Mouse (Mus musculus): ENCODE measurements around the gene Ubb. TPM values are rescaled to one million over a fixed set of nuclear protein-coding genes. Genes with fewer than 3 reads are reported as not detected.
"Not testable (repeated sequence)": the region's sequence is repeated elsewhere in the genome, so short reads cannot be mapped to it uniquely, and the experiment has no call there.

Gene Ubb
- polyA plus RNA-seq (2016; fragmentation: Nextera tagmentation; extraction: Ambion mirVana), result 3,322 and 3,606 TPM in 2 replicates

DNA sequence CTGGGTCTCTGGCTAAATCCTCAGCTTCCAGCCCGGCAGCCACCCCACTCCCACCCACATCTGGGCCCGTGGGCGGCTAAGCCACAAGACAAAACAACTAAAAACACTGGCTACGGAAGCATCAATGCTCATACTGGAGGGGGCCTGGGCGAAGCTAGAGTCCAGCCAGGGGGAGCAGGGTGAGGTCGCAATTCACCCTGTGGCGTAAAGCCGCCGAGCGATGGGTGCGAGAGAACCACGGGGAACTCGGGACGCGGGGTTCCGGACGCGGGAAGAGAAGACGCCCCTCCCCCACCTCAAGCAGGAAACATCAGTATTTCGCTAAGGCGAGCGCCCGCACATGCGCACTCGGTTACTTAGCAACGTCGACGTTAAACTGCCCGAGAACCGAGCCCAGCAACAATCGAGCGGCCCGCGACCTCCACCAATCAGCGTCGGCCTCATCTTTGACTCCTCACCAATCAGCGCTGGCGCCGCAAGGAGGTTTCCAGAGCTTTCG, at the start of gene Ubb:
TSS of gene Ubb (plus strand) at position 445 of the 499 bp plus-strand sequence.
- Histone ChIP-seq H3K4me3 (peak within 1 kb of the TSS; percentile 61), H3K27ac (replicated peaks) (peak within 1 kb of the TSS; percentile 96), H3K36me3 (peaks cover 31% of the 10 kb centered on the region), H3K4me1 (peaks cover 37% of the 10 kb centered on the region), H3K27me3 (ENCODE audit: low read depth, poor library complexity, severe bottlenecking) (no peaks in the 10 kb centered on the region), H3K9me3 (replicated peaks) (no peaks in the 10 kb centered on the region)
- peak; percentile 99 for DNase-seq (ENCODE audit: low spot score)
- WGBS, result 0% methylated on average over 40 of the region's 40 CpGs

DNA sequence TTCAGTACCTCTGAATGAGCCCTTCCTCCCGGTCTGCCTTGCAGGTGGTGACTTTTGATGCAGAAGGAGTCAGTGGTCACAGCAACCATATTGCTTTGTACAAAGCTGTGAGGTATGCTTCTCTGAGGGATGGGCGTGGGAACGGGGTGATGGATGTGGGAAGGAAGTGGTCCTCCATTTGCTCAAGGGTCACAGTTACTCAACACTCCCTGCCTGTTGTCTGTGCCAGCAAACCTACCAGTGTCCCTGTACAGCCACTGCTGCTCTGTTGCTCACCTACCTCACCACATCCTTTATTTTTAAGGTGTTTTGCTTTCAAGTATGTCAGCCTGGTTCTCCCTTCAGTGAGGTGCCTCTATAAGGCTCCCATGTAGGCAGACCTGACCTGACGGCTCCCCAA, 43.3 kb upstream of the Ubb start:
- peaks cover 6% of the 10 kb centered on the region; the same call in 1 of the 2 replicates for H3K36me3 ChIP-seq
- H3K27me3 ChIP-seq (ENCODE audit: low read depth, poor library complexity, severe bottlenecking), result no peaks in the 10 kb centered on the region
- H3K27ac ChIP-seq (replicated peaks), result no peak overlapping the region
- H3K4me3 ChIP-seq, result no peak overlapping the region
- WGBS, result 87% methylated on average over 4 of the region's 4 CpGs
- no peaks in the 10 kb centered on the region for H3K9me3 ChIP-seq (replicated peaks)
- peaks cover 6% of the 10 kb centered on the region; the same call in 1 of the 2 replicates for H3K4me1 ChIP-seq
- no peak for DNase-seq (ENCODE audit: low spot score)

- H3K9me3 ChIP-seq (replicated peaks); H3K4me3 ChIP-seq; H3K4me1 ChIP-seq; H3K27ac ChIP-seq (replicated peaks); DNase-seq (ENCODE audit: low spot score); H3K27me3 ChIP-seq (ENCODE audit: low read depth, poor library complexity, severe bottlenecking): not testable (repeated sequence)
- peaks cover 12% of the 10 kb centered on the region for H3K36me3 ChIP-seq
- WGBS, result 96% methylated on average over 13 of the region's 13 CpGs
Measured at GRCm38 (mm10) chr11:62508365-62508764, 42.6 kb upstream of the Ubb start.

DNA sequence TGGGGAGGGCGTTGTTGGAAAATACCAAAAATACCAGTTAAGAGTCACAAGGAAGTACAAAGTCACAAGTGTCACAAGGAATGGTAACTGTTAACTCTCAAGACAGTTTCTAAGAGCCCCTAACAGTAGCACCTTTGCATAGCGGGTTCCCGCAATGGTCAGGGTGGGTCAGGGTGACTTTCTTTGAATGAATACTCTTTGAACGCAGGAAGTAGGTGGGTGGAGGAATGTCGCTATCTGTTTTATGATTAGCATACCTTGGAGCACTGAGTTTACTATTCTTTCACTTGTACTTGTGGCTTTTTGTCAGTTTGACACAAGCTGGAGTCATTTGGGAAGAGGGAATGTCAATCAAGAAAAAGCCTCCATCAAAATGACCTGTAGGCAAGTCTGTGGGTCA, 42.2 kb upstream of the Ubb start:
- WGBS, result 97% methylated on average over 5 of the region's 5 CpGs
- H3K27me3 ChIP-seq (ENCODE audit: low read depth, poor library complexity, severe bottlenecking); DNase-seq (ENCODE audit: low spot score): not testable (repeated sequence)

GRCm38 (mm10) chr11:62509571-62509970, 41.4 kb upstream of the Ubb start:
- no peak for DNase-seq (ENCODE audit: low spot score)
- H3K4me3 ChIP-seq, result no peak overlapping the region
- H3K27ac ChIP-seq (replicated peaks), result no peak overlapping the region
- peaks cover 15% of the 10 kb centered on the region for H3K36me3 ChIP-seq
- H3K4me1 ChIP-seq, result peaks cover 6% of the 10 kb centered on the region; the same call in 1 of the 2 replicates
- H3K9me3 ChIP-seq (replicated peaks), result no peaks in the 10 kb centered on the region
- no peaks in the 10 kb centered on the region for H3K27me3 ChIP-seq (ENCODE audit: low read depth, poor library complexity, severe bottlenecking)
- WGBS, result 79% methylated on average over 3 of the region's 3 CpGs

More for the DNA sequence above, 42.2 kb upstream of the Ubb start:
- not testable (repeated sequence) for H3K4me1 ChIP-seq; H3K27ac ChIP-seq (replicated peaks); H3K9me3 ChIP-seq (replicated peaks); H3K4me3 ChIP-seq
- peaks cover 15% of the 10 kb centered on the region for H3K36me3 ChIP-seq

DNA sequence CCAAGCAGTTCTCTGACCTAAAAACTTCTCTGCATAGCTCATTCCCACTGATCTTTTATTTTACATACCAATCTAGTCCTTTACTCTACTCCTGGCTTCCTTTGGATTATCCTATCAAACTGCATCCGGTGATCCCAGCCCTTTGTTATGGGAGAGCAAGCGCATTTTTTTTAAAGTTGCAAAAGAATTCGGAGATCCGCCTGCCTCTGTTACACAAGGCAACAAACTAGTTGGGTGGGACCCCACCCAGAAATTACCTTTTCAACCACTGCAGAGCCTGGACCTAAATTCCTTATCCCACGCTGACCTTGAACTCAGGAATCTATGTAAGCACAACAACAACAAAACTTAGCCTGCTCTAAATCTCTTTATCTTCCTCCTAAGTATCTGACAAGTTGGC, 40.0 kb upstream of the Ubb start:
- Histone ChIP-seq H3K36me3 (peaks cover 15% of the 10 kb centered on the region), H3K27ac (replicated peaks) (no peak overlapping the region), H3K9me3 (replicated peaks) (no peaks in the 10 kb centered on the region), H3K27me3 (ENCODE audit: low read depth, poor library complexity, severe bottlenecking) (no peaks in the 10 kb centered on the region), H3K4me1 (peaks cover 6% of the 10 kb centered on the region; the same call in 1 of the 2 replicates), H3K4me3 (no peak overlapping the region)
- no peak for DNase-seq (ENCODE audit: low spot score)
- 84% methylated on average over 5 of the region's 5 CpGs for WGBS

DNA sequence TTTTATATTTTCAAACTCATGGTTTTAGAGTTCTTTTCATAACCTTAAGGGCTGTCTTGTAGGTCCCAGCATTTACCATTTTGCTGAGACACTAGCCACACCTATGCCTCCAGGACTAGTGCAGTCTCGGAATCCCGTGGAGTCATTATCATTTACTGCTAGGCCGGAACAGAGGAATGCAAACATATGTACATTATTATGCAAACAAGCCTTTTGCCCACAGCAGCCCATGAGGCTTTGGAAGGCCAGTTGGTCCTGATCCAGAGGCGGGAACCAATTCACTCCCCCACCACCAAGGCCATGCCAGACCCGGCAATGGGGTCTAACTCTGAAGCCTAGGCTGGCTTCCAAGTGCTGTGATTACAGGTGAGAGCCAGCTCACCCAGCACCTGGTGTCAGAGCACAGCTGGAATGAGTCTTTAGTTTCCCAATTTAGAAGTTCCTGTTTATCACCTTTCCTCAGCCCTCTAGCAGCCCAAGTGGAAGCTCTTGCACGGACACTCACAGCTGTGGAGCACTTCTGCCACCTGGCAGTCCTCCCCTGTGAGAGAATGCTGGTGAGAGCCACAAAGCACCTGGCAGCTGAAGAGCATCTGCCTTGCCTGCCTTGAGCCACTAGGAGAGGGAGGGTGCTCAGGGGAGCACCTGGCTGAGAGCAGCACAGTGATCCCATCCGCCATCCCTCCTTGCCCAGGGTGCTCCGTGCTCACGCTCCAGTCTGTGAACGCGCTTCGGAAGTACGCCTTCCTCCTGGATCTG, 39.3 kb upstream of the Ubb start:
- DNase-seq (ENCODE audit: low spot score), result no peak
- H3K4me3 ChIP-seq, result no peak overlapping the region
- H3K4me1 ChIP-seq, result peaks cover 6% of the 10 kb centered on the region; the same call in 1 of the 2 replicates
- peaks cover 15% of the 10 kb centered on the region for H3K36me3 ChIP-seq
- H3K27ac ChIP-seq (replicated peaks), result peak overlapping the region; percentile 38; the same call in 1 of the 2 replicates
- H3K27me3 ChIP-seq (ENCODE audit: low read depth, poor library complexity, severe bottlenecking), result no peaks in the 10 kb centered on the region
- H3K9me3 ChIP-seq (replicated peaks), result no peaks in the 10 kb centered on the region
- WGBS, result 84% methylated on average over 13 of the region's 13 CpGs

- H3K4me1 ChIP-seq, result peaks cover 6% of the 10 kb centered on the region; the same call in 1 of the 2 replicates
- 85% methylated on average over 8 of the region's 8 CpGs for WGBS
- no peaks in the 10 kb centered on the region for H3K27me3 ChIP-seq (ENCODE audit: low read depth, poor library complexity, severe bottlenecking)
- peaks cover 15% of the 10 kb centered on the region for H3K36me3 ChIP-seq
- DNase-seq (ENCODE audit: low spot score), result no peak
- H3K4me3 ChIP-seq, result no peak overlapping the region
- H3K27ac ChIP-seq (replicated peaks), result no peak overlapping the region
- H3K9me3 ChIP-seq (replicated peaks), result no peaks in the 10 kb centered on the region
Measured at GRCm38 (mm10) chr11:62512529-62513080, 38.4 kb upstream of the Ubb start.

DNA sequence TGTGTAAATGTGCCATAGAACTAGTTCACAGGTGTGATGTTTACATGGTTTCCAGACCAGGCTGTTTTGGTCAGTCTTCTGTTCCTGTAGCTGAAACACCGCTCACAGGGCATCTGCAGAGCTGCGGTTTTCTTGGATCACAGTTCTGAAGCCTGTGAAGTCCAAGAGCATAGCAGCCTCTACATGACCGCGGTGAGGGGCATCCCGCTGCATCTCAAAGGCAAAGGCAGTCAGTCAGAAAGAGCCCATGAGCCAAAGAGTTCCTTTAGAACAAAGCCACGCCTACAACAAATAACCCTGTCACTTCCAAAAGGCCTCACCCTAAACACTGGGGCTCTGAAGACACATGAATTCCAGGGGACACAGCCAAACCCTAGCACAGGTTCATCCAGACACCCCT, 37.7 kb upstream of the Ubb start:
- H3K27ac ChIP-seq (replicated peaks), result no peak overlapping the region
- no peaks in the 10 kb centered on the region for H3K27me3 ChIP-seq (ENCODE audit: low read depth, poor library complexity, severe bottlenecking)
- no peak for DNase-seq (ENCODE audit: low spot score)
- peaks cover 6% of the 10 kb centered on the region; the same call in 1 of the 2 replicates for H3K4me1 ChIP-seq
- H3K4me3 ChIP-seq, result no peak overlapping the region
- no peaks in the 10 kb centered on the region for H3K9me3 ChIP-seq (replicated peaks)
- 71% methylated on average over 6 of the region's 6 CpGs for WGBS
- H3K36me3 ChIP-seq, result peaks cover 14% of the 10 kb centered on the region

GRCm38 (mm10) chr11:62518991-62519390, 32.0 kb upstream of the Ubb start:
- Histone ChIP-seq H3K4me3 (no peak overlapping the region), H3K36me3 (peaks cover 4% of the 10 kb centered on the region; the same call in 1 of the 2 replicates), H3K9me3 (replicated peaks) (no peaks in the 10 kb centered on the region), H3K4me1 (peaks cover 5% of the 10 kb centered on the region), H3K27ac (replicated peaks) (no peak overlapping the region), H3K27me3 (ENCODE audit: low read depth, poor library complexity, severe bottlenecking) (no peaks in the 10 kb centered on the region)
- WGBS, result 31% methylated on average over 2 of the region's 2 CpGs
- peak; percentile 29 for DNase-seq (ENCODE audit: low spot score)

- Histone ChIP-seq H3K4me3 (no peak overlapping the region), H3K27me3 (ENCODE audit: low read depth, poor library complexity, severe bottlenecking) (no peaks in the 10 kb centered on the region), H3K4me1 (peaks cover 5% of the 10 kb centered on the region), H3K36me3 (peaks cover 29% of the 10 kb centered on the region), H3K9me3 (replicated peaks) (no peaks in the 10 kb centered on the region), H3K27ac (replicated peaks) (no peak overlapping the region)
- 78% methylated on average over 2 of the region's 2 CpGs for WGBS
- DNase-seq (ENCODE audit: low spot score), result no peak
Measured at GRCm38 (mm10) chr11:62522283-62522682, 28.7 kb upstream of the Ubb start.

DNA sequence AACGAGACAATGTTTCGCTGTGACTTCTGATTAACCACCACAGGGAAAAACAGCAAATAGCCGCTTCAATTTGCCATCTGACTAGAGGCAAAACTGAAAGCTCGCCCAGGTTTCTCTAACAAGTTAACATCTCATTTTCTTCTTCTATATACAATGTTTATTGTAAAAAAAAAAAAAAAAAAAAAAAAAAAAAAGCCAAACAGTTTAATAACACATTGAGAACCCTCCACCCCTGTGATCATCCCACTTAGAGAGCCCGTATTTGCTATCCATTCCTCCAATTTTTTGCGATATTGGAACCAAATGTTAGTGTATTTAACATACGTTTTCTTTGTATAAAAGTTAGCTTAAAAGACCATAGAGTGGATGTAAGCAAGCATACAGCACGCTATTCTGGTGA, 13.9 kb upstream of the Ubb start:
- H3K27me3 ChIP-seq (ENCODE audit: low read depth, poor library complexity, severe bottlenecking), result peaks cover 27% of the 10 kb centered on the region
- H3K9me3 ChIP-seq (replicated peaks), result no peaks in the 10 kb centered on the region
- WGBS, result 85% methylated on average over 8 of the region's 8 CpGs
- H3K4me1 ChIP-seq, result peaks cover 23% of the 10 kb centered on the region
- H3K27ac ChIP-seq (replicated peaks), result no peak overlapping the region
- peaks cover 35% of the 10 kb centered on the region for H3K36me3 ChIP-seq
- no peak for DNase-seq (ENCODE audit: low spot score)
- H3K4me3 ChIP-seq, result peak overlapping the region; percentile 90

- no peak for DNase-seq (ENCODE audit: low spot score)
- Histone ChIP-seq H3K4me3 (peak overlapping the region; percentile 90), H3K9me3 (replicated peaks) (no peaks in the 10 kb centered on the region), H3K4me1 (peaks cover 23% of the 10 kb centered on the region), H3K36me3 (peaks cover 30% of the 10 kb centered on the region), H3K27ac (replicated peaks) (peak overlapping the region; percentile 95), H3K27me3 (ENCODE audit: low read depth, poor library complexity, severe bottlenecking) (peaks cover 27% of the 10 kb centered on the region)
- WGBS, result 43% methylated on average over 7 of the region's 7 CpGs
Measured at GRCm38 (mm10) chr11:62537590-62537989, 13.4 kb upstream of the Ubb start.
